Mouse (Mus musculus) heart, postnatal 0 days (tissue): Measurements from ENCODE around the gene Ints3. TPM values are rescaled to one million over a fixed set of nuclear protein-coding genes. Genes with fewer than 3 reads are reported as not detected.

Experiments used
- ATAC-seq: fragments of 200-750 bp; cut with Nextera tagmentation; 2 replicates; pipeline ENCODE4 v1.8.0; 2017; ENCODE audit warnings: low read depth, moderate number of reproducible peaks, moderate library complexity; ENCODE audit not compliant: insufficient read depth
- DNase-seq: peaks from one replicate; pipeline ENCODE4 v3.0.0-alpha.2; 2016; ENCODE audit warnings: low spot score
- H3K27ac ChIP-seq: fragments of 300-500 bp; sonication (generic); 2 replicates; pipeline ENCODE4 v1.5.1; 2014; ENCODE audit warnings: low read depth, mild to moderate bottlenecking
- H3K27me3 ChIP-seq: fragments of 300-500 bp; sonication (generic); 2 replicates; pipeline ENCODE4 v1.6.1; 2014; ENCODE audit warnings: low read length, mixed read lengths; ENCODE audit not compliant: control insufficient read depth, insufficient read depth
- H3K36me3 ChIP-seq: fragments of 300-500 bp; sonication (generic); replicated peaks from 2 replicates; pipeline ENCODE4 v1.6.1; 2014; ENCODE audit warnings: low read length, mixed read lengths; ENCODE audit not compliant: control insufficient read depth, insufficient read depth
- H3K4me1 ChIP-seq: fragments of 300-500 bp; sonication (generic); 2 replicates; pipeline ENCODE4 v1.6.1; 2014; ENCODE audit warnings: antibody characterized with exemption; ENCODE audit not compliant: control insufficient read depth, insufficient read depth
- H3K4me2 ChIP-seq: fragments of 300-500 bp; sonication (generic); 2 replicates; pipeline ENCODE4 v1.6.1; 2014; ENCODE audit warnings: low read depth, mild to moderate bottlenecking, low read length, moderate library complexity
- H3K4me3 ChIP-seq: fragments of 300-500 bp; sonication (generic); 2 replicates; pipeline ENCODE4 v1.5.1; 2014; ENCODE audit warnings: low read depth, low read length
- H3K9ac ChIP-seq: fragments of 300-500 bp; sonication (generic); replicated peaks from 2 replicates; pipeline ENCODE4 v1.6.1; 2014; ENCODE audit warnings: low read depth, low read length, mixed read lengths
- H3K9me3 ChIP-seq: fragments of 300-500 bp; sonication (generic); replicated peaks from 2 replicates; pipeline ENCODE4 v1.6.1; 2016; ENCODE audit warnings: low read length; ENCODE audit not compliant: control insufficient read depth
- CTCF ChIP-seq: IDR thresholded peaks from 2 replicates; pipeline ENCODE4 v1.5.1; 2016; ENCODE audit warnings: antibody characterized with exemption, control low read depth, low read depth
- EP300 ChIP-seq: IDR thresholded peaks from 2 replicates; pipeline ENCODE4 v1.6.1; 2016; ENCODE audit warnings: antibody characterized with exemption, low read depth
- WGBS: fragments of 180-500 bp; shearing (Covaris S2); extraction: QIAGEN DNeasy Blood & Tissue Kit; methylation state at CpG from one replicate; pipeline ENCODE4 v1.1.7; 2014; 5-methylcytosine and 5-hydroxymethylcytosine counted together
- polyA plus RNA-seq: library from polyadenylated mRNA; unstranded; fragments of >200 nt; fragmentation: Nextera tagmentation; extraction: Ambion mirVana; gene quantifications from 2 replicates; pipeline ENCODE4 v1.2.1, GENCODE M21; 2015
- total RNA-seq: library from RNA; depleted of rRNA; stranded (reverse); fragments of >200 nt; gene quantifications from 2 replicates; pipeline ENCODE4 v1.2.3, GENCODE M21; 2014; ENCODE audit warnings: low replicate concordance

The Ints3 gene
- total and polyA plus RNA-seq, 2 experiments from 2014 or later, result 7.8 to 26.1 TPM

- 62% methylated on average over 6 of the region's 6 CpGs for WGBS
- Histone ChIP-seq H3K9me3 (no peaks in the 10 kb centered on the region), H3K27ac (peak overlapping the region; percentile 81), H3K9ac (no peak overlapping the region), H3K4me3 (no peak overlapping the region), H3K4me2 (no peak overlapping the region), H3K36me3 (0 out of 2 replicates have a peak, but pooled peaks cover 4% of the 10 kb centered on the region), H3K27me3 (no peaks in the 10 kb centered on the region), H3K4me1 (peaks cover 12% of the 10 kb centered on the region)
- TF ChIP-seq CTCF (no peak), EP300 (no peak)
- ATAC-seq, result no peak
- DNase-seq, result no peak
These were observed 15.2 kb upstream of the Ints3 start for GRCm38 (mm10) chr3:90448626-90449025.

GRCm38 (mm10) chr3:90447123-90447494, 13.7 kb upstream of the Ints3 start:
- Histone ChIP-seq H3K36me3 (no peaks in the 10 kb centered on the region), H3K9ac (no peak overlapping the region), H3K4me2 (peak overlapping the region; percentile 36), H3K27ac (peak overlapping the region; percentile 81), H3K27me3 (no peaks in the 10 kb centered on the region), H3K9me3 (no peaks in the 10 kb centered on the region), H3K4me1 (peaks cover 12% of the 10 kb centered on the region), H3K4me3 (0 out of 2 replicates have a peak overlapping the region, but pooled peaks have one; percentile 29)
- DNase-seq (peak; percentile 54), ATAC-seq (0 out of 2 replicates have a peak, but pooled peaks have one; percentile 9)
- WGBS, result 39% methylated on average over 7 of the region's 7 CpGs
- TF ChIP-seq EP300 (no peak), CTCF (no peak)

GRCm38 (mm10) chr3:90446389-90447122, 13.1 kb upstream of the Ints3 start:
- Histone ChIP-seq H3K36me3 (no peaks in the 10 kb centered on the region), H3K27ac (peak overlapping the region; percentile 81), H3K4me2 (peak overlapping the region; percentile 36), H3K9me3 (no peaks in the 10 kb centered on the region), H3K4me3 (peak overlapping the region; percentile 29), H3K27me3 (no peaks in the 10 kb centered on the region), H3K4me1 (peaks cover 10% of the 10 kb centered on the region), H3K9ac (peak overlapping the region; percentile 36; the same call in 1 of the 2 replicates)
- ATAC-seq (peak; percentile 93), DNase-seq (peak; percentile 91)
- TF ChIP-seq EP300 (peak; percentile 81; the same call in 1 of the 2 replicates), CTCF (no peak)
- 2% methylated on average over 17 of the region's 17 CpGs for WGBS

GRCm38 (mm10) chr3:90445417-90446200, 12.2 kb upstream of the Ints3 start:
- Histone ChIP-seq H3K4me1 (peaks cover 6% of the 10 kb centered on the region; the same call in 1 of the 2 replicates), H3K4me3 (peak overlapping the region; percentile 29), H3K27me3 (no peaks in the 10 kb centered on the region), H3K27ac (peak overlapping the region; percentile 81), H3K36me3 (no peaks in the 10 kb centered on the region), H3K4me2 (peak overlapping the region; percentile 36), H3K9me3 (no peaks in the 10 kb centered on the region), H3K9ac (0 out of 2 replicates have a peak overlapping the region, but pooled peaks have one; percentile 36)
- 63% methylated on average over 11 of the region's 11 CpGs for whole genome bisulfite sequencing
- TF ChIP-seq EP300, result no peak
- TF ChIP-seq CTCF, result no peak
- ATAC-seq (no peak), DNase-seq (no peak)

- no peaks in the 10 kb centered on the region for H3K27me3 ChIP-seq
- DNase-seq (no peak), ATAC-seq (no peak)
- no peaks in the 10 kb centered on the region for H3K9me3 ChIP-seq
- no peak for TF ChIP-seq CTCF
- TF ChIP-seq EP300, result no peak
- peaks cover 6% of the 10 kb centered on the region; the same call in 1 of the 2 replicates for H3K4me1 ChIP-seq
- H3K4me2 ChIP-seq, result no peak overlapping the region
- WGBS, result 89% methylated on average over 3 of the region's 3 CpGs
- H3K9ac ChIP-seq, result no peak overlapping the region
- H3K27ac ChIP-seq, result no peak overlapping the region
- H3K4me3 ChIP-seq, result no peak overlapping the region
- no peaks in the 10 kb centered on the region for H3K36me3 ChIP-seq
These were observed 10.6 kb upstream of the Ints3 start for GRCm38 (mm10) chr3:90443977-90444376.
